Mouse (Mus musculus): ENCODE measurements around the gene Rhox3f.
"Not testable (repeated sequence)": the region's sequence is repeated elsewhere in the genome, so short reads cannot be mapped to it uniquely, and the experiment has no call there.

Gene Rhox3f

GRCm38 (mm10) chrX:37580692-37581091 lies at the start of gene Rhox3f:
Gene Rhox3f, plus strand, starts transcription at chrX:37580992.
- DNase-seq (ENCODE audit: low read depth, low spot score) = not testable (repeated sequence)

- DNase-seq (ENCODE audit: low read depth, low spot score) = not testable (repeated sequence)
Measured at GRCm38 (mm10) chrX:37541719-37542118, 39.1 kb upstream of the Rhox3f start, which contains the start of gene Rhox3e. Gene Rhox3e, plus strand, starts transcription at chrX:37542019.

GRCm38 (mm10) chrX:37557112-37557511 lies 23.7 kb upstream of the Rhox3f start, which contains the start of gene Rhox4e:
Gene Rhox4e, plus strand, starts transcription at chrX:37557412.
- DNase-seq (ENCODE audit: low read depth, low spot score) = not testable (repeated sequence)

- DNase-seq (ENCODE audit: low read depth, low spot score) = not testable (repeated sequence)
Measured at GRCm38 (mm10) chrX:37571105-37571504, 9.7 kb upstream of the Rhox3f start, which contains the start of gene Rhox2f. Gene Rhox2f, plus strand, starts transcription at chrX:37571405.

- not testable (repeated sequence) for DNase-seq (ENCODE audit: low read depth, low spot score)
Measured at GRCm38 (mm10) chrX:37572638-37573037, 8.2 kb upstream of the Rhox3f start.

GRCm38 (mm10) chrX:37607604-37608003 lies 26.8 kb downstream of the Rhox3f start, which contains the start of gene Rhox4f:
Gene Rhox4f, minus strand, starts transcription at chrX:37607704.
- DNase-seq (ENCODE audit: low read depth, low spot score) = not testable (repeated sequence)

GRCm38 (mm10) chrX:37628512-37628911 lies 47.7 kb downstream of the Rhox3f start, which contains the start of gene Rhox3g:
Gene Rhox3g, minus strand, starts transcription at chrX:37628612.
- DNase-seq (ENCODE audit: low read depth, low spot score) = not testable (repeated sequence)
